ENCODE assay signal across 8 mouse cellular contexts in the genomic region with DNA sequence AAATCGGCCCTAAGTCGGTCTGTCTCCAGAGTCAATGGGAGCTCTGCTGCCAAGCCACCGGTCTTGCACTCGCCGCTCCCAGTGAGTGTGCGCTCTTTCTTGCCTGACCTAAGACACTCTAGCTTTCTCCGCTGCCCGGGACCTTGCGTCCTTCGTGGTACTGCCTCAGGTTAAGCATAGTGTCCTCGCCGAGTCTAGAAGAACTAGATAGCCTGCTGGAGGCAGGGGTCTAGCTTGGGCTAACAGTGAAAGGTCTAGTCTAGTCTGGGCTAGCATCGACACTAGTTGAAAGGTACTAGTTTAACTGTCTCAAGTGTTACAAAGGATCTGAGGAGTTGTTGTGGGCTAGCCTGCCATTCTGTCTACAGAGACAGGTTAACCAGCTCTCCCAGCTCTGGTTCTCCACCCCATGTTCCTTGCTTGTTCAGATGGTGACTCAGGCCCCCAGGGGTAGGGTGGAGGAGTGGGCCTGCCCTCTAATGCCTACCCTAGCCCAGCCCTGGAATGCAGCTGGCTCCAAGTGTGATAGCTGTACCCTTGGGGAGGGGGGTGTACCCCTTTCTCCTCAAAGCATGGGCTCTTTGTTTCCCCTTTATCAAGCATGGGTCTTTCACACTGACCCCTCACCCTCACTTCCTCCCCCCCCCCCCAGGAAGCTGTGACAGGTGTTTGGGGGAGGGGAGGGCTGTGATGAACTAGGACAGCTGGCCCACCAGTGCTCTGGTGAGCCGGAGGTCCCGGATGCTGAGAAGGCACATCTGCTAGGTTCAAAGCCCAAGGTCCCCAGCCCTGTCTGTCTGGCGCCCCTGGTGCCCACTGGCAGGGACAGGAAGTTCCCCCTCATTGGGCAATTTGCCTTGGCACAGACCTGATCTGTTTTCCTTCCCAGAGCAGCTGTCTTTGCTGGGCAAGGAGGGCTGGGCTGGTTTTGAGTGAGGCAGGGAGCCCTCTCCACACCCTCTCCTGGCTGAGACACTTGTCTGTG. TPM values are rescaled to one million over a fixed set of nuclear protein-coding genes. Genes with fewer than 3 reads are reported as not detected.
DNase-seq lines count a peak whose midpoint lies in the region; ATAC-seq lines count a peak whose summit lies in the region.

A gene (minus strand): TSS at position 934 of the 985 bp plus-strand sequence.

- H3K27me3 ChIP-seq in forebrain, embryonic 15.5 days = no peaks in the 10 kb centered on the region

- H3K27ac ChIP-seq in forebrain, embryonic 15.5 days (replicated peaks) = peak within 1 kb of the TSS; percentile 96

- DNase-seq in ES-CJ7 (ENCODE audit: low read depth, low spot score) = peak; percentile 57
- DNase-seq in adrenal gland, postnatal 14 days = peak; percentile 91
- DNase-seq in layer of hippocampus, postnatal 10 days (ENCODE audit: low spot score in 2 of 2) = peak; percentile 83
- DNase-seq in lung, postnatal 14 days = peak; percentile 66
- peak; percentile 67 for DNase-seq in right cerebral cortex, adult 18-20 months

- H3K4me1 ChIP-seq in forebrain, embryonic 15.5 days = peaks cover 48% of the 10 kb centered on the region

- H3K9ac ChIP-seq in forebrain, embryonic 15.5 days (replicated peaks) = peak within 1 kb of the TSS; percentile 67

- 0% methylated on average over 16 of the region's 16 CpGs for WGBS in forebrain, embryonic 15.5 days

- H3K4me2 ChIP-seq in forebrain, embryonic 15.5 days (replicated peaks) = peak within 1 kb of the TSS; percentile 82

- peak within 1 kb of the TSS; percentile 61 for H3K4me3 ChIP-seq in forebrain, embryonic 15.5 days

- H3K9me3 ChIP-seq in forebrain, embryonic 15.5 days = no peaks in the 10 kb centered on the region

- H3K36me3 ChIP-seq in forebrain, embryonic 15.5 days = peaks cover 15% of the 10 kb centered on the region

- peak; percentile 4; the same call in 1 of the 2 replicates for ATAC-seq in forebrain, embryonic 15.5 days (replicated peaks)
- 0 out of 4 replicates have a peak, but pooled peaks have one; percentile 2 to 8 for ATAC-seq in hematopoietic stem cell, adult 5-6 weeks (replicated peaks in 1 of 2; ENCODE audit: insufficient read depth in 1 of 2, low FRiP score in 2 of 2, low TSS enrichment in 1 of 2, low read depth in 1 of 2, poor library complexity in 2 of 2, severe bottlenecking in 2 of 2)
- no peak for ATAC-seq in erythroid progenitor cell, adult 5-6 weeks (replicated peaks; ENCODE audit: low FRiP score, poor library complexity, severe bottlenecking)

RNA-seq across cellular contexts. Expression of the gene that starts here (rescaled TPM):
- total RNA-seq in adrenal gland, postnatal 14 days (2021) = 52.1 and 54.6 TPM in 2 replicates
- 11.2 and 11.5 TPM in 2 replicates for polyA plus RNA-seq in forebrain, embryonic 15.5 days (2015; fragmentation: Nextera tagmentation; extraction: Ambion mirVana)
- total RNA-seq in hematopoietic stem cell, adult 5-6 weeks (2017) = 9.1 and 12.3 TPM in 2 replicates
- total RNA-seq in layer of hippocampus, postnatal 10 days (2021) = 10 to 100 TPM; 16.4 to 18.4 TPM
- 1.4 and 1.7 TPM in 2 replicates for total RNA-seq in erythroid progenitor cell, adult 5-6 weeks (2015; ENCODE audit: low replicate concordance)
- 0.68 and 1.8 TPM in 2 replicates for total RNA-seq in erythroid progenitor cell, adult 5-6 weeks (2017; ENCODE audit: low replicate concordance)
